Mouse (Mus musculus) erythroblast, embryonic 14.5 days (primary cell): ENCODE results near the gene Rdh8.

Experiments
- GATA1 ChIP-seq: IDR thresholded peaks from 2 replicates; pipeline ENCODE4 v1.6.1; 2012; ENCODE audit warnings: low read length, inconsistent platforms, mixed read lengths
- TAL1 ChIP-seq: IDR thresholded peaks from 3 replicates; pipeline ENCODE4 v1.6.1; 2012; ENCODE audit warnings: low read length, inconsistent platforms, mixed read lengths

DNA sequence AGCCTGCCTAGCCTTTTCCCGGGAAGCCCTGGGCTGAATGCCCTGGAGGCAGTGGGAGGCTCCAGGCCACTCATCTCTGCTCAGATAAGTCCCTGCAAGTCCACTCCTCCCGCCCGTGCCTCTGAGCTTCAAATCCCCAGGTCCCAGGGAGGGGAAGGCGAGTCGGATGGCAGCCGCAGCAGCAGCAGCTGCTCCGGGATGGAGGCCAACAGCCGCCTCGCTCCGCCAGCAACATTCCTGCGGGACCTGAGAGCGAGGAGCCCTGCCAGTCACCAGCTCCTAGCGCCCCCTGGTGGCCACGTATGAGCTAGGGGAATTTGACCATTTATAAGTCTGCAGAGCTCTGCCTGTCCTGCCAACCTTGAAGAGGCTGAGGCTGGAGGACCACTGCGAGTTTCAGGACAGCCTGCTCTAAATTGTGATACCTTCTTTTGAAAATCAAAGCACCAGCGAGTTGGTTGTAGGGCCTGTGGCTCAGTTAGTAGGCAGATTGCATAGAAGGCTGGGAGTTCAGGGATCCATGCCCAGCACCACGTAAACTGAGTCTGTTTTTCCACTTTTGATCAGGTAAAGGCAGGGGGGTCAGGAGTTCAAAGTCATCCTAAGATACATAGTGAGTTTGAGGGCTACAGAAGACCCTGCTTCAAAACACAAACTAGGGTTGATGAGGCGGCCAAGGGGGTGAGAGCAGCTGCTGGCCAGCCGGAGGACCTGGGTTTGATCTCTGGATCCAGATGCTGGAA, 12.8 kb downstream of the Rdh8 start:
- TF ChIP-seq GATA1 = no peak
- no peak for TF ChIP-seq TAL1
